Mouse (Mus musculus) gonadal fat pad, adult 2 months (tissue): ENCODE data around the gene Eif5. TPM values are rescaled to one million over a fixed set of nuclear protein-coding genes. Genes with fewer than 3 reads are reported as not detected.
"Not testable (repeated sequence)": the region's sequence is repeated elsewhere in the genome, so short reads cannot be mapped to it uniquely, and the experiment has no call there.

ENCODE experiments used
- DNase-seq: peaks from one replicate; pipeline ENCODE4 v3.0.0-alpha.2; 2012; ENCODE audit warnings: low read depth
- polyA plus RNA-seq: library from polyadenylated mRNA; depleted of rRNA; stranded (reverse); fragments of >200 nt; gene quantifications from 2 replicates; pipeline ENCODE4 v1.2.3, GENCODE M21; 2012

The Eif5 gene
- polyA plus RNA-seq, 1 experiment = 83.7 TPM

- DNase-seq = no peak
Measured at GRCm38 (mm10) chr12:111524883-111525282, 12.9 kb upstream of the Eif5 start.

- DNase-seq = no peak
Measured at GRCm38 (mm10) chr12:111527643-111528281, 10.1 kb upstream of the Eif5 start.

- no peak for DNase-seq
Measured at GRCm38 (mm10) chr12:111529192-111529591, 8.6 kb upstream of the Eif5 start.

- DNase-seq = no peak
Measured at GRCm38 (mm10) chr12:111533096-111533794, 4.6 kb upstream of the Eif5 start.

GRCm38 (mm10) chr12:111535281-111535680 is 2.5 kb upstream of the Eif5 start:
- DNase-seq = no peak

GRCm38 (mm10) chr12:111535762-111536161 is 2.1 kb upstream of the Eif5 start:
- peak; percentile 95 for DNase-seq

- no peak for DNase-seq
Measured at GRCm38 (mm10) chr12:111536746-111537145, 1.1 kb upstream of the Eif5 start.

GRCm38 (mm10) chr12:111537341-111537740 is 475 bp upstream of the Eif5 start:
- DNase-seq = no peak

- no peak for DNase-seq
Measured at GRCm38 (mm10) chr12:111538292-111539040, 650 bp downstream of the Eif5 start.

- DNase-seq = no peak
Measured at GRCm38 (mm10) chr12:111539041-111539345, 1.2 kb downstream of the Eif5 start.

GRCm38 (mm10) chr12:111547070-111547469 is 9.3 kb downstream of the Eif5 start:
- no peak for DNase-seq

GRCm38 (mm10) chr12:111548555-111549289 is 10.9 kb downstream of the Eif5 start:
- DNase-seq = no peak

- no peak for DNase-seq
Measured at GRCm38 (mm10) chr12:111550679-111551078, 12.9 kb downstream of the Eif5 start.

- DNase-seq = no peak
Measured at GRCm38 (mm10) chr12:111552342-111552741, 14.5 kb downstream of the Eif5 start.

GRCm38 (mm10) chr12:111555357-111555756 is 17.5 kb downstream of the Eif5 start:
- no peak for DNase-seq

- DNase-seq = not testable (repeated sequence)
Measured at GRCm38 (mm10) chr12:111555893-111556292, 18.1 kb downstream of the Eif5 start.

- no peak for DNase-seq
Measured at GRCm38 (mm10) chr12:111557538-111557937, 19.7 kb downstream of the Eif5 start.

GRCm38 (mm10) chr12:111558655-111559054 is 20.8 kb downstream of the Eif5 start:
- no peak for DNase-seq

- no peak for DNase-seq
Measured at GRCm38 (mm10) chr12:111559647-111560258, 21.9 kb downstream of the Eif5 start.

GRCm38 (mm10) chr12:111560286-111560685 is 22.5 kb downstream of the Eif5 start:
- DNase-seq = no peak

- DNase-seq = no peak
Measured at GRCm38 (mm10) chr12:111562276-111562814, 24.5 kb downstream of the Eif5 start.
